ENCODE assay signal across 15 mouse cellular contexts in the genomic region with DNA sequence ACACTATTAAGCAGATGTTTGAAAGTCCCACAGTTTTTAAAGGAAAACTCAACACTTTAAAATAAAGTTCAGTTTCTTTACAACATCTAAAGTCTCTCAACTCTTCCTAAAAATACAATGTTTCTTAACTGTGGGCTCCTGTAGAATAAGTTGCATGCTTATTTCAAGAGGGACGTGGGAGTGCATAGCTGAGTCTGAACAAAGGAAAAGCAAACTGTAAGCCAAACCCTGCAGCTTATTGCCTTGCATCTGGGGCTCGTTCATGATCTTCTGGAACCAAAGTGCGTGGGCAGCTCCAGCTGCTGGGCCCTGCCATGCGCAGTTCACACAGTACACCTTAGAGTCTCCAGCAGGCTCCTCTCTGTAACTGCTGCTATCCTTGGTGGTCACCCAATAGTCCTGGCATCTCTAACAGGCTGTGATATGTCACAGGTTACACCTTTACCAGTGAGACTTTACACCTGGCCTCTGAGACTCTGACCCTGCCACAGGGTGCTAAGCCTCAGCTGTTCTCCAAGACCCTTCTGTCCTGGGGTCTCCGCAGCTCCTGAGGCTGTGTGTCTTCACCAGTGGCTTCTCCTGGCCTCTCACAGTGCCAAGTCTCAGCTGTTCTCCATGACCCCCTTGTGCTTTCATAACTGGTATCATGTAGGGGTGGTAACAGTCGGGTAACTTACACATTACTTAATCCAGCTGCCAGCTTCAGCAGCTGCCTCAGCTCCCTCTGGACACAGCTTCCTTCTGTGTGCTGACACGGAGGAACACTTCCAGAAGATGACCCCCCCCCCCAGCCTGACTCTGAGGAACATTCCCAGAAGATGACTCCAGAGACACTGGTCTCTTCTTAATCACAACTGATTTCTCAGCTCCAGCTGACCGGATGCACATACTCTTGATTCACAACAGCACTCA.
DNase-seq lines count a peak whose midpoint lies in the region; ATAC-seq lines count a peak whose summit lies in the region.
"Had no signal": no experiment of that assay in that cellular context is flagged by ENCODE, and none has a peak within 500 bp of the region (broad histone marks: within the 10 kb centered on the region; RNA-seq: fewer than 3 reads in every experiment).

No protein-coding gene starts in this region.

- H3K27me3 ChIP-seq in embryonic facial prominence, embryonic 11.5 days (ENCODE audit: control insufficient read depth, insufficient read depth, low read length) = no peaks in the 10 kb centered on the region
- H3K27me3 ChIP-seq in embryonic facial prominence, embryonic 10.5 days (replicated peaks; ENCODE audit: low read depth, poor library complexity, severe bottlenecking) = no peaks in the 10 kb centered on the region
- no peaks in the 10 kb centered on the region for H3K27me3 ChIP-seq in kidney, embryonic 14.5 days (ENCODE audit: control insufficient read depth, insufficient read depth, low read length)
- H3K27me3 ChIP-seq in midbrain, embryonic 11.5 days (ENCODE audit: control insufficient read depth, insufficient read depth, low read length) = no peaks in the 10 kb centered on the region
- H3K27me3 ChIP-seq in midbrain, embryonic 13.5 days = no peaks in the 10 kb centered on the region
- H3K27me3 ChIP-seq in forebrain, embryonic 10.5 days (ENCODE audit: poor library complexity, severe bottlenecking) = no peaks in the 10 kb centered on the region
- H3K27me3 ChIP-seq: forebrain, embryonic 12.5 days had no signal

- no peak overlapping the region for H3K27ac ChIP-seq in embryonic facial prominence, embryonic 11.5 days (replicated peaks; ENCODE audit: low read depth, low read length)
- H3K27ac ChIP-seq in embryonic facial prominence, embryonic 10.5 days (replicated peaks) = no peak overlapping the region
- peak overlapping the region; percentile 37; the same call in 1 of the 2 replicates for H3K27ac ChIP-seq in kidney, embryonic 14.5 days (ENCODE audit: low read depth, low read length)
- no peak overlapping the region for H3K27ac ChIP-seq in midbrain, embryonic 11.5 days (ENCODE audit: low read depth, low read length)
- no peak overlapping the region for H3K27ac ChIP-seq in midbrain, embryonic 13.5 days
- H3K27ac ChIP-seq in forebrain, embryonic 10.5 days = no peak overlapping the region
- H3K27ac ChIP-seq: forebrain, embryonic 12.5 days; hindbrain, embryonic 10.5 days had no signal

- H3K36me3 ChIP-seq in embryonic facial prominence, embryonic 11.5 days (replicated peaks; ENCODE audit: control insufficient read depth, insufficient read depth, low read depth, low read length) = no peaks in the 10 kb centered on the region
- H3K36me3 ChIP-seq in embryonic facial prominence, embryonic 10.5 days (replicated peaks) = no peaks in the 10 kb centered on the region; the same call in 1 of the 2 replicates
- no peaks in the 10 kb centered on the region for H3K36me3 ChIP-seq in kidney, embryonic 14.5 days (ENCODE audit: control insufficient read depth, insufficient read depth, low read length)
- H3K36me3 ChIP-seq in midbrain, embryonic 11.5 days (ENCODE audit: control insufficient read depth, insufficient read depth, low read length) = no peaks in the 10 kb centered on the region
- H3K36me3 ChIP-seq in midbrain, embryonic 13.5 days = no peaks in the 10 kb centered on the region
- 0 out of 2 replicates have a peak, but pooled peaks cover 4% of the 10 kb centered on the region for H3K36me3 ChIP-seq in forebrain, embryonic 10.5 days (replicated peaks)
- H3K36me3 ChIP-seq: forebrain, embryonic 12.5 days; G1E had no signal

- WGBS in embryonic facial prominence, embryonic 11.5 days = 70% methylated on average over 8 of the region's 8 CpGs
- WGBS in embryonic facial prominence, embryonic 10.5 days = 80% methylated on average over 8 of the region's 8 CpGs
- 54% methylated on average over 8 of the region's 8 CpGs for WGBS in kidney, embryonic 14.5 days
- 82% methylated on average over 8 of the region's 8 CpGs for WGBS in midbrain, embryonic 11.5 days
- WGBS in midbrain, embryonic 13.5 days = 86% methylated on average over 8 of the region's 8 CpGs
- 86% methylated on average over 8 of the region's 8 CpGs for WGBS in forebrain, embryonic 10.5 days

- H3K9me3 ChIP-seq in embryonic facial prominence, embryonic 11.5 days (replicated peaks; ENCODE audit: control insufficient read depth, low read length) = no peaks in the 10 kb centered on the region
- H3K9me3 ChIP-seq in embryonic facial prominence, embryonic 10.5 days = no peaks in the 10 kb centered on the region
- 0 out of 2 replicates have a peak, but pooled peaks cover 3% of the 10 kb centered on the region for H3K9me3 ChIP-seq in kidney, embryonic 14.5 days (ENCODE audit: control insufficient read depth, low read length)
- H3K9me3 ChIP-seq in midbrain, embryonic 11.5 days (ENCODE audit: control insufficient read depth, low read length) = no peaks in the 10 kb centered on the region
- H3K9me3 ChIP-seq in midbrain, embryonic 13.5 days = no peaks in the 10 kb centered on the region
- H3K9me3 ChIP-seq in forebrain, embryonic 10.5 days = no peaks in the 10 kb centered on the region
- H3K9me3 ChIP-seq: G1E; hindbrain, embryonic 10.5 days had no signal

- no peaks in the 10 kb centered on the region for H3K4me1 ChIP-seq in embryonic facial prominence, embryonic 11.5 days (ENCODE audit: control insufficient read depth, insufficient read depth, low read length)
- peaks cover 22% of the 10 kb centered on the region for H3K4me1 ChIP-seq in embryonic facial prominence, embryonic 10.5 days
- 0 out of 2 replicates have a peak, but pooled peaks cover 14% of the 10 kb centered on the region for H3K4me1 ChIP-seq in kidney, embryonic 14.5 days (ENCODE audit: control insufficient read depth, insufficient read depth, low read length)
- no peaks in the 10 kb centered on the region for H3K4me1 ChIP-seq in midbrain, embryonic 11.5 days (ENCODE audit: control insufficient read depth, insufficient read depth, low read length)
- 0 out of 2 replicates have a peak, but pooled peaks cover 3% of the 10 kb centered on the region for H3K4me1 ChIP-seq in midbrain, embryonic 13.5 days (replicated peaks)
- H3K4me1 ChIP-seq in forebrain, embryonic 10.5 days = peaks cover 16% of the 10 kb centered on the region

- ATAC-seq in embryonic facial prominence, embryonic 11.5 days (replicated peaks; ENCODE audit: insufficient number of reproducible peaks, low FRiP score, low TSS enrichment, low read depth) = 0 out of 2 replicates have a peak, but pooled peaks have one; percentile 48
- ATAC-seq in kidney, embryonic 14.5 days (ENCODE audit: low FRiP score, low TSS enrichment) = peak; percentile 55; the same call in 1 of the 2 replicates
- no peak for ATAC-seq in midbrain, embryonic 11.5 days (ENCODE audit: low FRiP score)
- no peak for ATAC-seq in midbrain, embryonic 13.5 days

- no peak overlapping the region for H3K9ac ChIP-seq in embryonic facial prominence, embryonic 11.5 days (replicated peaks; ENCODE audit: low read length)
- H3K9ac ChIP-seq in kidney, embryonic 14.5 days (ENCODE audit: low read depth, low read length) = no peak overlapping the region
- no peak overlapping the region for H3K9ac ChIP-seq in midbrain, embryonic 11.5 days (ENCODE audit: low read length)
- H3K9ac ChIP-seq in midbrain, embryonic 13.5 days (replicated peaks) = no peak overlapping the region
- H3K9ac ChIP-seq: forebrain, embryonic 12.5 days had no signal

- H3K4me2 ChIP-seq in embryonic facial prominence, embryonic 11.5 days (ENCODE audit: low read depth, low read length) = no peak overlapping the region
- H3K4me2 ChIP-seq in kidney, embryonic 14.5 days (replicated peaks; ENCODE audit: low read depth, low read length) = no peak overlapping the region
- no peak overlapping the region for H3K4me2 ChIP-seq in midbrain, embryonic 11.5 days
- no peak overlapping the region for H3K4me2 ChIP-seq in midbrain, embryonic 13.5 days (replicated peaks)
- H3K4me2 ChIP-seq: forebrain, embryonic 12.5 days had no signal

- H3K4me3 ChIP-seq in embryonic facial prominence, embryonic 11.5 days (ENCODE audit: low read depth, low read length) = no peak overlapping the region
- no peak overlapping the region for H3K4me3 ChIP-seq in embryonic facial prominence, embryonic 10.5 days
- no peak overlapping the region for H3K4me3 ChIP-seq in kidney, embryonic 14.5 days (ENCODE audit: low read length)
- no peak overlapping the region for H3K4me3 ChIP-seq in midbrain, embryonic 11.5 days (ENCODE audit: low read depth, low read length)
- no peak overlapping the region for H3K4me3 ChIP-seq in midbrain, embryonic 13.5 days (replicated peaks)
- H3K4me3 ChIP-seq in forebrain, embryonic 10.5 days = no peak overlapping the region
- H3K4me3 ChIP-seq: forebrain, embryonic 12.5 days; hindbrain, embryonic 10.5 days had no signal

- no peak for DNase-seq in embryonic facial prominence, embryonic 11.5 days (ENCODE audit: low spot score)
- DNase-seq in embryonic facial prominence, embryonic 10.5 days (ENCODE audit: low spot score) = no peak
- DNase-seq in kidney, postnatal 4 days = no peak
- peak; percentile 8 for DNase-seq in midbrain, embryonic 11.5 days (ENCODE audit: low spot score, missing footprints)
- no peak for DNase-seq in forebrain, embryonic 10.5 days (ENCODE audit: extremely low spot score, low spot score)
- no peak for DNase-seq in cerebellum, adult 11-12 months
- DNase-seq: left cerebral cortex, postnatal 4 days; midbrain, embryonic 14.5 days; right cerebral cortex, postnatal 25 days; thymus, adult 18-20 months had no signal

Comparison
In these comparisons a context has a peak if more than half of its experiments do, and no peak if none do; other contexts are left out.
1. ATAC-seq: peak in embryonic facial prominence, embryonic 11.5 days (single experiment) and kidney, embryonic 14.5 days (single experiment); none in midbrain, embryonic 11.5 days (single experiment) and midbrain, embryonic 13.5 days (single experiment).